Mouse (Mus musculus): ENCODE results near the gene Sec24a. TPM values are rescaled to one million over a fixed set of nuclear protein-coding genes. Genes with fewer than 3 reads are reported as not detected.

Sec24a gene
- total RNA-seq, 2 experiments from 2014 or later = 6.2 to 30.5 TPM

DNA sequence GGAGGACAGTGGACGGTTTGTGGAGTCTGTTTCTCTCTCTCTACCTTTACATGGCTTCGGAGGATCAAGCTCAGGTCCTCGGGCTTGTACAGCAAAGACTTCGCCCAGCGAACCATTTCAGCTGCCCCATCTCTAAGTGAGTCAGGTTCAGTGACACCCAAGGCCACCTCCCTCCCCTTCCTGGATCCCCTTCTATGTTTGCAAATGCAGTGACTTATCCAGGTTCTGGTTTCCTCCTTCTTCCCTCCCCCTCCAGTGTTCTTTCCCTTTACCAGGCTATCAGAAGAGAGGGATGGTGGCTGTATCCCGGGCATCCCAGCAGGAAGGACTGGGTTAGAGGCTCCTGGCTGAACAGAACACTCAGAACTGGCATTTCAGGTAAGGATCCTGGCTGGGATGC lies 109.7 kb downstream of the Sec24a start:
- no peak for ATAC-seq (replicated peaks; ENCODE audit: low FRiP score, low TSS enrichment, poor library complexity, severe bottlenecking)

DNA sequence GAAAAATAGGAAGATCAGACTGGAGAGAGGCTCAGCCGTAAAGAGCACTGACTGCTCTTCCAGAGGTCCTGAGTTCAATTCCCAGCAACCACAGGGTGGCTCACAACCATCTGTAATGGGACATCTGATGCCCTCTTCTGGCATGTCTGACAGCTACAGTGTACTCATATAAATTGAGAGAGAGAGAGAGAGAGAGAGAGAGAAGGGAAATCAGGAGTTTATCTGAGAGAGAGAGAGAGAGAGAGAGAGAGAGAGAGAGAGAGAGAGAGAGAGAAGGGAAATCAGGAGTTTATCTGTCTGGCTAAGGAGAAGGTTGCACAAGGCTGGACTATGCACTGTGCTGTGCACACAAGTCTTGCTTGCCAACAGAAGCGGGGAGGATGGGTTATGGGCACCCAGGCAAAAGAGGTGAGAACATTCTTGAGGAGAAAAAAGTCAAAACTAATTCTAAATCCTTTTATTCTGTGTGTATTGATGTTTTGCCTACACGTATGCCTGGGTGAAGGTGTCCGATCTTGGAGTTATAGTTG lies 110.5 kb downstream of the Sec24a start:
- ATAC-seq (replicated peaks; ENCODE audit: low FRiP score, low TSS enrichment, poor library complexity, severe bottlenecking) = no peak

DNA sequence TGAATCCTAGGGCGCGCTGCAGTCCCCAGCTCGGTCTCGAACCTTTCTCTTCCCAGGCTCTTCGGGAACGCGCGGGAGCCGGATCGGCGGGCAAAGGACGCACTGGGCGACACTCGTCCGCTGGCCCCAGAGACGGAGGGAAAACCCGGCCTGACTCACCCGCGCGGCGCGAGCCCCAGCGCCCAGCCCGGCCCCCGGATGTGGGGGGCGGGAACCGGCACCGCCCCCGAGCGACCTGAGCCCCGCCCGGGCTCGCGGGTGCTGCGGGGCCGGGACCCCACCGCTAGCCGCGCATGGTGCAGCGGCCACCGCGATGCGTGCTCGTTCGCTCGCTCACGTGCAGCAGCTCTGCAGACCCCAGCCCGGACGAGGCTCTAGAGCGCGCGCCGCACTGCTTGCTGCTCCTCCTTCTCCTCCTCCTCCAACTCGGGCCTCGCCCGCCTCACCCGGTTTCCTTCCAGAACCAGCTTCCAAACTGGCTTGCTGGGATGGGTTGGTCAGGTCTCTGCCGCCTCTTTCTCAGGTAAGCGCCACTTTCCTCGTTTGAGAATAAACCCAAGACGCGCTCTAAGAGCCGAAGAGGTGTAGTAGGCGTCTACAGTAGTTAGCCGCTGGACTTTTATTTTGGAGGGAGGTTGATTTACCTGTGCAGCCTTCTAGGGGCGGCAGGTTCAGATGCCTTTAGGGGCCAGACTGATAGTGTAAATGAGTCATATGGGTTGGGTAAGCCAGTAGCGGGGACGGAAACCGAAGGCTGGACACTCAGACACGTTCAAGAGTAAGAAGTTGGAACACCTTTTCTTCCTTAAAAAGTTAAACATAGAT lies 112.5 kb downstream of the Sec24a start, which contains the start of the genes N4bp3 and D930048N14Rik:
N4bp3 (minus strand) TSS at position 152 of the 825 bp plus-strand sequence.
D930048N14Rik (plus strand) TSS at position 264 of the 825 bp plus-strand sequence.
- peak; percentile 18; the same call in 1 of the 2 replicates for ATAC-seq (replicated peaks; ENCODE audit: low FRiP score, low TSS enrichment, poor library complexity, severe bottlenecking)

DNA sequence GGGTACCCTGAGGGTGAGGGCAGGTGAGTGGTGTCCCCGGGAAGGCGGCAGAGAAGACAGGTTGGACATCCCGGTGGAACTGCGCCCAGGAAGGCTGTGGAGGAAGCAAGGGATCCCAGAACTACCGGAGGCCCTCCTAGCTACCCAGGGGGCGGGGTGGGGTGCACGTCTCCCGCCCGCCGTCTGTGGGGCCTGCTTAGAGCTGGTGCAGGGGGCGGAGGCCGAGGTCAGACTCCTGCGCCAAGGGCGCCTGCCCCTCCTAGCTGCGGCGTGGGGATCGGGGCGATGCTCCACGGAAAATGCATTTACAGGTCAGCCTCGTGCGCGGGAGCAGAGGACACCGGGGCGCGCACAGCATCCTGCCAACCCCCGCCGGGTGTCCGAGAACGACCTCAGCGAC lies 113.2 kb downstream of the Sec24a start:
- peak; percentile 18; the same call in 1 of the 2 replicates for ATAC-seq (replicated peaks; ENCODE audit: low FRiP score, low TSS enrichment, poor library complexity, severe bottlenecking)

DNA sequence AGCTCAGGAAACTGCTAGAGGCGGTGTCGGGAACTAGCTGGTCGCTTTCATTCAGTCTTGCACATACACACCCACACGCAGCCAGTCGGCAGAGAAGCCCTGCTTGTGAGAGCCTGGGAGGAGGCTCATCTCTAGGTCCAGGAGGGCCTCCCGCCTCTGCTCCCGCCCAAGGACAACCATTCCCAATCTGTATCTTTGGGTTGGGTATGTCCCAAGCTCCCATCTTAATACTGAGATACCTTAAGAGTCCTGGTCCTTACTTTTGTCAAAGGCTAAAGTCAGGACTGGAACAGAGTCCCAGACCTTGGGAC lies 113.6 kb downstream of the Sec24a start:
- no peak for ATAC-seq (replicated peaks; ENCODE audit: low FRiP score, low TSS enrichment, poor library complexity, severe bottlenecking)

DNA sequence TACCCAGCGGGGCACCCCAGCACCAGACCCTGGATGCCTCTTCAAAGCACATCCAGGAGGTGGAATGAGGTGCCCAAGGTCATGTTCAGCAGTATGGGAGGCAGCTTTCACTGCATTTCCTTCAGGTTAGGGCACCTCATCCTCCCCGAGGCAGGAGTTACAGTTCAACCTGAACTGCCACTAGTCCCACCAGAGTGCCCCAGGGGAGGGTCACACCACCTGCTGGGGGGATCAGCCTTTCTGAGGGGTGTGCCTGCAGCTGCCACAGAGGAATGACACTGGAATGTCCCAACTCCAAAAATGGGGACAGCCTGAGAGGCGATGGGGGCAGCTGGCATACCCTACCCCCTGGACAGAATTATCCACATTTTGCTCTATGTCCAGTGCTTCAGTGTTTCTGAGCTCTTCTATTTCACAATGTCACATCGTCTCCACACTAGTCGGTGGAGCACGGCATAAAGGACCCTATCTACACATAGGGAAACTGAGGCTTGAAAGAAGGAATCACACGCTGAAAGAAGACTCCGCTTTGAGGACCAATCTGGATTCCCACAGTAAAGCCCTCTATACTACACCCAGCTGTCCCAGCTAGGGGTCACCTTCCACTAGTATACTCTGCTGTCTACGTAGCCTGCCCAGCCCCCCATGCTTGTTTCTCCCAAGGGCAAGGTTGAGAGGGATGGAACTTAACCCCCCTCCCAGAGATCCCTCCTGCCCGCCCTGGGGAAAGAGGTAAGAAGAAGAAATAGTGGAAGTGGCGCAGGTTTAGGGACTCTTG lies 114.1 kb downstream of the Sec24a start:
- ATAC-seq (replicated peaks; ENCODE audit: low FRiP score, low TSS enrichment, poor library complexity, severe bottlenecking) = no peak

DNA sequence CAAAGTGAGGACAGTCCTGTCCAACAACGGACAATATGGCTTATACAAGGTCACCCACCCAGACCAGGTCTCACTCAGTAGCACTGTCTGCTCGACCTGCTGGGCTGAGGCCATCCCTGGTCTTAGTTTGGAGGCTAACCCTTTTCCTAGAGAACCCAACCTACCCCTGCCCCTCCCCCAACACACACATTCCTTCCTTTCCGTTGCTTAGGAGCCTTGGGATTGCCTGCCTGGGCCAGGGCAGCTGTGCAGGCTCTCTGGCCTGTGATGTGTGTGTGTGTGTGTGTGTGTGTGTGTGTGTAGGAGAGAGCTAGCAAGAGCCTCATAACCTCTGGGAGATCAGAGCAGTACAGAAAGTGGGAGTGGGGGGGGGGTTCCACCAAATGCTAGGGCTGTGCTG lies 114.9 kb downstream of the Sec24a start:
- ATAC-seq (replicated peaks; ENCODE audit: low FRiP score, low TSS enrichment, poor library complexity, severe bottlenecking) = no peak

DNA sequence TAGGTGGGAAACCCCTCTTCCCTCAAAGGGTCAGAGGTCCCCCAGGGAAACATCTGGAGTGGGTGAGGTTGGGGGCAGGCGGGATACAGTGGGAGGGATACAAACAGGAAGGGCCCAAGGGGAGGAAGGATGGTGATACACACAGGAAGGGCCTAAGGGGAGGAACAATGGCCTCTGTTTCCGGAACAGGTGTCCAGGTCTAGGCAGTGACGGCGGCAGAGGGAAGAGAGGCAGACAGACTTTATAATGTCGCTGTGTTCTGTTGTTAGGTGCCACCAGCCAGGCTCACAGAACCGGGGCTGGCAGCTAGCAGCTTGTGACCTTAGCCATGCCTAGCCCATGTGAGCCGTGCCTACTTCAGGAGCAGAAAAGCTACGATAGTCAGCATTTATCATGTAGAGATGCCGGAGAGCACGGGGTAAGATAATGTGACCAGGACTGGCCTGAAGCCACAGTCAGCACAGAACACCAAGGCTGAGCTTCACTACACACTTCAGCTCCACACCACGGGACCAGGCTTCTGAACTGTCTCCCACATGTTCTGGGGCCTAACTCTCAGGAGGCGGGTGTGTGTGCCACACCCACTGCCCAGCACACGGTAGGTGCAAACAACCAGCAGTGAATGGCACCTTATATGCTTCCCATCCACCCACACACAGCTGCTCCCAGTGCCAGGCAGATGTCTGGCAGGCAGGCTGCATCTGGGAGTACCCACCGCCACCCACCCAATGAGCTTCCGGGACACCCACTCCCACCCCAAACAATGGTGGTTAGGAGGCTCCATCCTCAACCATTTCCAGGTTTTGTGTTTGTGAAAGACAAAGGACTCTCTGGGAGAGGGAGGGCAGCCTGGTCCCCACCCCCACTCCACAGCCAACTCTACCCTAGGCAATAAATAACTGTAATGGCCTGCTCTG lies 116.4 kb downstream of the Sec24a start:
- peak; percentile 30; the same call in 1 of the 2 replicates for ATAC-seq (replicated peaks; ENCODE audit: low FRiP score, low TSS enrichment, poor library complexity, severe bottlenecking)

DNA sequence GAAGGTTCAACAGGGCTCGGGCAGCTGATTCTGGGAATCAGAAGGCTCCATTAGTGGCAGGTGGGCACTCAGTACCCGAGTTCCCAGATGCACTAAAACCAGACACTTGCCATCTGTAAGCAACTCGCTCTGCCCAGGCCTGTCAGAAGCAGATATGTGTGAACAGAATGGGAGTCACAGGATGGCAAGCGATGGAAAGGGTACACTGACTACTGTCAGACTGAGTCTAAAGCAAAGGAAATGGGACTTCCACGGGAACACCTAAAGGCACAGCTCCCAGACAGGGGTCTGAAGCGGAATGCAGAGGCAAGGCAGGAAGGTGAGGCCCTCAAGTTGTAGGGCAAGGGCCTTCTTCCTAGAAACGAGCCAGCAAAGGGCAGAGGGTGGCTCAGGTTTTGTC lies 117.2 kb downstream of the Sec24a start:
- ATAC-seq (replicated peaks; ENCODE audit: low FRiP score, low TSS enrichment, poor library complexity, severe bottlenecking) = no peak

DNA sequence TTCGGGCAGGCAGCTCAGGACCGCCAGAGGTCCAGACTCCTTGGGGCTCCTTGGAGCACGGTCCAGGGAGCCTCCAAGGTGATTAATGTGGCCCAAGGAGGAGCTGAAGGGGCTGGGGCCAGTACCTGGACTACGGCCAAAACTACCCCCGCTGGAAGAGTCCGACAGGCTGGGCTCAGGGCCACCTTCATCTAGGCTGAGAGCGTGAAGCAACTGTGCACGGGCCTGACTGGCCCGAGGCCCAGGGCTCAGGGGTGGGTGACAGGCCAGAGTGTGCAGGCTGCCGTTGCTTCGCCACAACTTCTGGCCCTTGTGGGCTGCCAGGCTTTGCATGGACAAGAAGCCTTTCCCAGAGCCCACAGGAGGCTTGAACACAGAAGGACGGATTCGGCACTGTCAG lies 118.1 kb downstream of the Sec24a start:
- no peak for ATAC-seq (replicated peaks; ENCODE audit: low FRiP score, low TSS enrichment, poor library complexity, severe bottlenecking)

DNA sequence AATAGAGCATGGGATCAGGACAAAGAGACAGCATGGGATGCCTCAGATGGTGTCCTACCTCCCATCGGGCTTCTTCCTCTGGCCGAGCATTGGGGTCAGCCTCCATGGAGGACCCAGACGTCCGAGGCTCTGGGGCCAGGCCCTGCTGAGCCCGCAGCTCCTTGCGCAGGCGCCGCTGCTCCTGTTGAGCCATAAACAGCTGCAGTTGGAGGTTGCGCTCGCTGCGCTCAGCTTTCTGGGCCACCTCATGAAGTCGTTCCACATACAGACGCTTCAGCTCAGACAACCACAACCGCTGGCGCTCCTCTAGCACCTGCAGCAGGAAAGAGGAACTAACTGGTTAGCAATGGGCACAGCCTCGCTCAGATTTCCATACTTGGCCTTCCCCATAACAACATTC lies 119.2 kb downstream of the Sec24a start:
- no peak for ATAC-seq (replicated peaks; ENCODE audit: low FRiP score, low TSS enrichment, poor library complexity, severe bottlenecking)

DNA sequence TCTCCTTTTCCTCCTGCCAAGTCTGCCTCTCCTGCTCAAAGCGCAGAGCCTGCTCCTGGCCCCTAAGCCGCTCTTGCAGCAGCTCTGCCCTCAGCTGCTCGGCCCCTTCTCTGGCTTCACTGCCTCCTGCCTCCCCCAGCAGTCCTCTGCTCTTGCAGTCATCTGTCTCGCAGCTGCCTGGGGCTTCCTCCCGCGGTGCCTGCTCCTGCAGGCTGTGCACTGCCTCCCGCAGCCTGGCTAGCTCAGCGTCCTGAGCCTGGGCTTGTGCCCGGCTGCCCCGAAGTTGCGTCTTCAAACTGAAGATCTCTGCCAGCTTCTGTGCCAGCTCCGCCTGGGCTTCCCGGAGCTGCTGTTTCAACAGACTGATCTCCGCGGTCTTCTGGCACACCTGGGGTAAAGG lies 119.7 kb downstream of the Sec24a start:
- no peak for ATAC-seq (replicated peaks; ENCODE audit: low FRiP score, low TSS enrichment, poor library complexity, severe bottlenecking)

DNA sequence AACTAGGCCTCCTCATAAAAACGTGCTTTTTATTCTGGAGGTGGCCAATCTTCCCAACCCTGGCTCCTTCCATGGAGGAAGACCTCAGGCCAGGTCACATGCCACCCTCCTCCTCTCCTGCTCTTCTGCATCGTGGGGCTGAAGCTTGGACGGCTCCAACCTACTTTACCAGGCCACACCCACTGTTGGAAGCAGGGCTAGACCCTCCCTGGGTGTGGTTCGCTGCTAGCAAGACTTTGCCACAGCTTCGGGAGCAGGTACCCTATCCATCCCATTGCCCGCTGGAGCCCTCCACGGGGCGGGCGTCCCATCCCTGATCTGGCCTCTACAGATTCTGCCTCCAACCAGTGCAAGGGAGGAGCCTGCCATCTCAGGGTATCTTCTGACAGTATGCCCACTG lies 120.2 kb downstream of the Sec24a start:
- ATAC-seq (replicated peaks; ENCODE audit: low FRiP score, low TSS enrichment, poor library complexity, severe bottlenecking) = 0 out of 2 replicates have a peak, but pooled peaks have one; percentile 15

Other genes starting within 250 kb of the Sec24a start
- 30.5 and 34.7 TPM in 2 replicates for gene Phykpl, start 178.9 kb downstream of the Sec24a start, total RNA-seq (2014; fragmentation: Nextera tagmentation)
- 8.8 and 19.9 TPM in 2 replicates for gene Phykpl, start 178.9 kb downstream of the Sec24a start, total RNA-seq (2017)
- 644 and 702 TPM in 2 replicates for gene Hnrnpab, start 156.8 kb downstream of the Sec24a start, total RNA-seq (2014; fragmentation: Nextera tagmentation)
- gene Hnrnpab, start 156.8 kb downstream of the Sec24a start, total RNA-seq (2017) = 1,394 and 1,753 TPM in 2 replicates
- 285 and 292 TPM in 2 replicates for gene Nhp2, start 143.9 kb downstream of the Sec24a start, total RNA-seq (2014; fragmentation: Nextera tagmentation)
- 141 and 176 TPM in 2 replicates for gene Nhp2, start 143.9 kb downstream of the Sec24a start, total RNA-seq (2017)
- 37.0 TPM in 2 replicates for gene Rmnd5b, start 127.7 kb downstream of the Sec24a start, total RNA-seq (2014; fragmentation: Nextera tagmentation)
- 9.5 and 17.6 TPM in 2 replicates for gene Rmnd5b, start 127.7 kb downstream of the Sec24a start, total RNA-seq (2017)
- gene N4bp3, start 112.8 kb downstream of the Sec24a start, total RNA-seq (2014; fragmentation: Nextera tagmentation) = not detected in 2 replicates
- 0.89 and 1.1 TPM in 2 replicates for gene N4bp3, start 112.8 kb downstream of the Sec24a start, total RNA-seq (2017)
- not detected in 2 replicates for gene D930048N14Rik, start 112.7 kb downstream of the Sec24a start, total RNA-seq (2014; fragmentation: Nextera tagmentation)
- not detected in 2 replicates for gene D930048N14Rik, start 112.7 kb downstream of the Sec24a start, total RNA-seq (2017)
- 26.9 and 27.6 TPM in 2 replicates for gene 0610009B22Rik, start 74.8 kb downstream of the Sec24a start, total RNA-seq (2014; fragmentation: Nextera tagmentation)
- gene 0610009B22Rik, start 74.8 kb downstream of the Sec24a start, total RNA-seq (2017) = 11.5 and 13.8 TPM in 2 replicates
- gene Sar1b, start 53 bp upstream of the Sec24a start, total RNA-seq (2014; fragmentation: Nextera tagmentation) = 63.9 and 74.0 TPM in 2 replicates
- 62.2 and 85.3 TPM in 2 replicates for gene Sar1b, start 53 bp upstream of the Sec24a start, total RNA-seq (2017)
- 11.1 and 12.1 TPM in 2 replicates for gene Jade2, start 94.0 kb upstream of the Sec24a start, total RNA-seq (2014; fragmentation: Nextera tagmentation)
- 7.1 and 8.9 TPM in 2 replicates for gene Jade2, start 94.0 kb upstream of the Sec24a start, total RNA-seq (2017)
- 73.1 and 95.6 TPM in 2 replicates for gene Cdkn2aipnl, start 204.0 kb upstream of the Sec24a start, total RNA-seq (2014; fragmentation: Nextera tagmentation)
- gene Cdkn2aipnl, start 204.0 kb upstream of the Sec24a start, total RNA-seq (2017) = 69.1 and 94.7 TPM in 2 replicates
- gene Ube2b, start 237.1 kb upstream of the Sec24a start, total RNA-seq (2014; fragmentation: Nextera tagmentation) = 30.7 and 51.1 TPM in 2 replicates
- gene Ube2b, start 237.1 kb upstream of the Sec24a start, total RNA-seq (2017) = 37.5 and 105 TPM in 2 replicates
- gene Cdkl3, start 240.6 kb upstream of the Sec24a start, total RNA-seq (2014; fragmentation: Nextera tagmentation) = 4.8 and 9.5 TPM in 2 replicates
- gene Cdkl3, start 240.6 kb upstream of the Sec24a start, total RNA-seq (2017) = 1.5 and 11.8 TPM in 2 replicates